Mouse (Mus musculus): ENCODE results near the gene Kmt2d. TPM values are rescaled to one million over a fixed set of nuclear protein-coding genes. Genes with fewer than 3 reads are reported as not detected.
"Not testable (repeated sequence)": the region's sequence is repeated elsewhere in the genome, so short reads cannot be mapped to it uniquely, and the experiment has no call there.

Kmt2d gene
- 18.4 and 37.5 TPM in 2 replicates for polyA plus RNA-seq (2012; rRNA removed)

GRCm38 (mm10) chr15:98871070-98871915, at the start of gene Kmt2d:
Kmt2d (minus strand) TSS chr15:98871204.
- peak; percentile 35 for DNase-seq (ENCODE audit: low read depth)
- TF ChIP-seq CTCF (IDR thresholded peaks at IDR 0.05; ENCODE audit: borderline replicate concordance, extremely low read depth, insufficient read depth, insufficient read length), result no peak

GRCm38 (mm10) chr15:98918499-98918895, 47.5 kb upstream of the Kmt2d start:
- DNase-seq (ENCODE audit: low read depth), result not testable (repeated sequence)

- no peak for TF ChIP-seq CTCF (IDR thresholded peaks at IDR 0.05; ENCODE audit: borderline replicate concordance, extremely low read depth, insufficient read depth, insufficient read length)
- peak; percentile 49; the same call in 1 of the 2 replicates for TF ChIP-seq POLR2A (IDR thresholded peaks at IDR 0.05; ENCODE audit: borderline replicate concordance, extremely low read depth, insufficient read depth, insufficient read length, poor library complexity, severe bottlenecking)
These were observed 46.8 kb upstream of the Kmt2d start, which contains the start of gene Lmbr1l for GRCm38 (mm10) chr15:98917538-98918498. Lmbr1l (minus strand) TSS chr15:98918231.

DNA sequence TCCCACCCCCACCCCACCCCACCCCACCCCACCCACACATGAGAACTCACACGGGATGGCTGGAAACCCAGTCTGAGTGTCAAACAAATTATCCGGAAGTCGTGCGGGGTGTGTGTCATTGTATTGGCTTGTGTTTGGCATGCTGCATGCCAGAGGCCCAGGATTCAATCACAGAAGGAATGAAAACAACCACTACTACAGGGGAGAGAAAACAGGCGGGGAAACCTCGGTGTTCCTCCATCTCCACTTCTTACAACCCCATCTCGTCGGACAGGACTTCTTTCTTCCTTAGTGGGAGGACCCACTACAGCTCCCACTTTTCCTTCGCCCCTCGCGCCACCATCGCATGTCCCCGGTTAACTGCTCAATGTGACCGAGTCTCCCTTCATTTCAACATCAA, 46.1 kb upstream of the Kmt2d start:
- peak; percentile 52 for DNase-seq (ENCODE audit: low read depth)
- TF ChIP-seq CTCF (IDR thresholded peaks at IDR 0.05; ENCODE audit: borderline replicate concordance, extremely low read depth, insufficient read depth, insufficient read length) (no peak), POLR2A (IDR thresholded peaks at IDR 0.05; ENCODE audit: borderline replicate concordance, extremely low read depth, insufficient read depth, insufficient read length, poor library complexity, severe bottlenecking) (no peak)

More at GRCm38 (mm10) chr15:98917538-98918498, 46.8 kb upstream of the Kmt2d start, which contains the start of gene Lmbr1l:
- peak; percentile 100 for DNase-seq (ENCODE audit: low read depth)

- DNase-seq (ENCODE audit: low read depth), result no peak
- TF ChIP-seq POLR2A (IDR thresholded peaks at IDR 0.05; ENCODE audit: borderline replicate concordance, extremely low read depth, insufficient read depth, insufficient read length, poor library complexity, severe bottlenecking) (no peak), CTCF (IDR thresholded peaks at IDR 0.05; ENCODE audit: borderline replicate concordance, extremely low read depth, insufficient read depth, insufficient read length) (no peak)
These were observed 45.0 kb upstream of the Kmt2d start for GRCm38 (mm10) chr15:98916016-98916415.

- TF ChIP-seq POLR2A (IDR thresholded peaks at IDR 0.05; ENCODE audit: borderline replicate concordance, extremely low read depth, insufficient read depth, insufficient read length, poor library complexity, severe bottlenecking), result no peak
- TF ChIP-seq CTCF (IDR thresholded peaks at IDR 0.05; ENCODE audit: borderline replicate concordance, extremely low read depth, insufficient read depth, insufficient read length), result no peak
- no peak for DNase-seq (ENCODE audit: low read depth)
These were observed 43.9 kb upstream of the Kmt2d start for GRCm38 (mm10) chr15:98914903-98915302.

GRCm38 (mm10) chr15:98904692-98905091, 33.7 kb upstream of the Kmt2d start:
- peak; percentile 67 for DNase-seq (ENCODE audit: low read depth)
- TF ChIP-seq CTCF (IDR thresholded peaks at IDR 0.05; ENCODE audit: borderline replicate concordance, extremely low read depth, insufficient read depth, insufficient read length) (peak; percentile 81), POLR2A (IDR thresholded peaks at IDR 0.05; ENCODE audit: borderline replicate concordance, extremely low read depth, insufficient read depth, insufficient read length, poor library complexity, severe bottlenecking) (no peak)

DNA sequence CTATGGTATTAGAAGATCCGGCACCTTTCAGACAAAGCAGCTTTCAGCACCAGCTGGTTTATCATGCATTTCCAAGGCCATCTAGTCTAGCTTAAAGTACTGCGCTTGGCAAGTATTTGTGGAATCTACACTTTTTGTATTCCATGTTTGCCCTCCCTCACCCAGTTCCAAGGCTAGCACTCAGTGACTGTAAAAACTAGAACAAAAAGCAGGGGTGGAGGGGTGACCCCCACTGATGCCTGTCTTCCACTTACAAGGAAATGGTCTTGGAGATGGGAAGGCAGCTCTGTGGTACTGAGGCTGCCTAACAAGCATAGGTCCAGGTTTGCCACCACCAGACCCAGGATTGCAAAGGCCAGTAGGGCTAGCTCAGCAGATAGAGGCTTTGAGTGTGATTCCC, 31.6 kb upstream of the Kmt2d start:
- DNase-seq (ENCODE audit: low read depth), result no peak
- TF ChIP-seq POLR2A (IDR thresholded peaks at IDR 0.05; ENCODE audit: borderline replicate concordance, extremely low read depth, insufficient read depth, insufficient read length, poor library complexity, severe bottlenecking) (no peak), CTCF (IDR thresholded peaks at IDR 0.05; ENCODE audit: borderline replicate concordance, extremely low read depth, insufficient read depth, insufficient read length) (no peak)

DNA sequence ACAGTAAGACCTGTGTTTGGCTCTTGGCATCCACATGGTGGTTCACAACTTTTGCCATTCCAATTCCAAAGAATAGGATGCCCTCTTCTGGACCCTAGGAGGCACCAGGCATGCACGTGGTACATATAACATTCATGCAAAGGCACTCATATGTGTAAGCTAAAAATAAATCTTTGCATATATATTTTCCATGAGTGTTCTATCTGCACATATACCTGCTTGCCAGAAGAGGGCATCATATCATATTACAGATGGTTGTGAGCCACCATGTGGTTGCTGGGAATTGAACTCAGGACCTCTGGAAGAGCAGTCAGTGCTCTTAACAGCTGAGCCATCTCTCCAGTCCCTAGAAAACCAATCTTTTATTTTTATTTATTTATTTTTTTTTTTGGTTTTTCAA, 30.5 kb upstream of the Kmt2d start:
- TF ChIP-seq CTCF (IDR thresholded peaks at IDR 0.05; ENCODE audit: borderline replicate concordance, extremely low read depth, insufficient read depth, insufficient read length) (no peak), POLR2A (IDR thresholded peaks at IDR 0.05; ENCODE audit: borderline replicate concordance, extremely low read depth, insufficient read depth, insufficient read length, poor library complexity, severe bottlenecking) (no peak)

DNA sequence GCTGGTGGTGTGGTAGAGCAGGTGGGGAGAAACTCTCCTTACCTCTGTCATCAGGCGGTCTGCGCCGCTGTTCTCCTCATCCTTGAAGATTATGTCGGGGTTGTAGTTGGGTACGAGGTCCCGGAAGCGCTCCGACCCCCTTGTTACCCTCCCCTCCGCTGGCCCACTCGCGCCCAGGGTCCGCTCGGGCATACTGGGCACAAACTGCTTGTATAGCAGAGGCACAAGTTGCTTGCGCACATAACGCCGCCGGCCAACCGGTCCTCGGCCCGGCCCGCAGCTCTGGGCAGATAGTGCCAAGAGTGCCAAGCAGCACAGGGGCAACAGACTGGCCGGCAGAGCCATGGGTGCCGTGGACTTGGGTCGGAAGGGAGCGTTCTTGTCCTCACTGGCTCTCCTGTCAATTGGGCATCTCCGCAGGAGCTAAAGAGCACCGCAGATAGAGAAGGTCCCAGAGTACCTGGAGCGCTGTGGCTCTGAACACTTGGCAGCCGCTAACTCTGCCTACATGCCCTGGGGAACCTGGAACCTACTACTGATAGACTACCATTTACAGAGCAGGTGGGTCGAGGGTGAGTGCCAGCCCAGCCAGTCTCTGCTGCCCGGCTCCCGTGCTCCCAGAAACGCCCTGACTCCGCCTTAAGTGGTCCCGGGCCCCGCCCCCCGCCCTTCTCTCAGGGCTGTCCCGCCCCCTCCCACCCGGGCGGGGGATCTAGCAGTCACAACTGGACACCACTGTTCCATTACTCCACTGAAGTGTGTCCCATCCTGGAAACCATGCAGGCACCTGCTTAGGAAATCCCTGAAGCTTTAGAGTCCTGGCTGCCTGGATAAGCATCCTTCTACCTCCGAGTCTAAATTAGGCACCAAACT, 27.2 kb upstream of the Kmt2d start, which contains the start of gene Dhh:
Gene Dhh, minus strand, starts transcription at position 613 of the 873 bp plus-strand sequence.
- TF ChIP-seq CTCF (IDR thresholded peaks at IDR 0.05; ENCODE audit: borderline replicate concordance, extremely low read depth, insufficient read depth, insufficient read length) (no peak), POLR2A (IDR thresholded peaks at IDR 0.05; ENCODE audit: borderline replicate concordance, extremely low read depth, insufficient read depth, insufficient read length, poor library complexity, severe bottlenecking) (no peak)
- peak; percentile 24 for DNase-seq (ENCODE audit: low read depth)

More for the DNA sequence above, 30.5 kb upstream of the Kmt2d start:
- no peak for DNase-seq (ENCODE audit: low read depth)

Data from brain, embryonic 14.5 days (tissue).